Mouse (Mus musculus) brain, embryonic 14.5 days (tissue): ENCODE results near the gene Hexim1. TPM values are rescaled to one million over a fixed set of nuclear protein-coding genes. Genes with fewer than 3 reads are reported as not detected.

Experiments
- DNase-seq: peaks from one replicate; pipeline ENCODE4 v3.0.0-alpha.2; 2011; ENCODE audit warnings: low read depth
- CTCF ChIP-seq: fragments of 200-500 bp; IDR thresholded peaks from 2 replicates; pipeline ENCODE4 v1.5.1; 2012; ENCODE audit warnings: inconsistent platforms, mild to moderate bottlenecking, moderate library complexity, borderline replicate concordance; ENCODE audit not compliant: insufficient read depth, insufficient read length; ENCODE audit errors: extremely low read depth
- POLR2A ChIP-seq: fragments of 200-500 bp; IDR thresholded peaks from 2 replicates; pipeline ENCODE4 v1.6.1; 2012; ENCODE audit warnings: mild to moderate bottlenecking, inconsistent platforms, borderline replicate concordance; ENCODE audit not compliant: poor library complexity, insufficient read depth, insufficient read length, severe bottlenecking; ENCODE audit errors: extremely low read depth
- polyA plus RNA-seq: library from polyadenylated mRNA; depleted of rRNA; stranded (reverse); fragments of >200 nt; gene quantifications from 2 replicates; pipeline ENCODE4 v1.2.3, GENCODE M21; 2012

Hexim1 gene
- polyA plus RNA-seq, 1 experiment: 18.9 TPM

DNA sequence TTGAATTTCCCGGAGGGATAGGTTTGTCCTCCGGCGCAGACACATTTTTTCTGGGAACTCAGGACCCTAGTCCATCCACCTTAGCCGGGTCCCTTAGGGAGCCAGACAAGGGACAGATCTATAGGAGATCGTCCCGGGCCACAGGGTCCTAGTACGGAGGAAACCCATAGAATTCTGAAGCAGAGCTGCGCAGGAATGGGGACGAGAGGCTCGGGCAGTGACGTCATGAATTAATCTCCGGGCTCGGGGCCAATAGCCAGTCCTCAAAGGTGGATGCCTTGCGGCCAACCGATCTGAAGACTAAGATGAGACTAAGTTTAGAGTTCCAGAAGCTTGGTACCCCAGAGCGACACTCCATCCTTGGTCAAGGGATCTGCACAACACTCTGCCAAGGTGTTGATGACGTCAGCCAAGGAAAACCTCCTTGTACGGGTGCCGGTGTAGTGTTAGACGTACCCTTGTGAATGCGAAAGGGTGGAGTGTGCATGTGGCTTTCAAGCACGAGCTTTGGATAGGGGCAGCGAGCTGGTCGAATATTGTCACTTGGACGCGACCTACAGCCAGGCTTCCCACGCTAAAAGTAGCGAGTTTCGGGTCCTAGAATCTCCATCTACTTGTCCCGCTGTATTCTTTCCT, 14.0 kb upstream of the Hexim1 start:
- peak; percentile 62 for DNase-seq
- TF ChIP-seq CTCF: no peak
- TF ChIP-seq POLR2A: no peak

GRCm38 (mm10) chr11:103102725-103103349, 13.2 kb upstream of the Hexim1 start:
- peak; percentile 95 for DNase-seq
- TF ChIP-seq POLR2A: no peak
- TF ChIP-seq CTCF: peak; percentile 100

DNA sequence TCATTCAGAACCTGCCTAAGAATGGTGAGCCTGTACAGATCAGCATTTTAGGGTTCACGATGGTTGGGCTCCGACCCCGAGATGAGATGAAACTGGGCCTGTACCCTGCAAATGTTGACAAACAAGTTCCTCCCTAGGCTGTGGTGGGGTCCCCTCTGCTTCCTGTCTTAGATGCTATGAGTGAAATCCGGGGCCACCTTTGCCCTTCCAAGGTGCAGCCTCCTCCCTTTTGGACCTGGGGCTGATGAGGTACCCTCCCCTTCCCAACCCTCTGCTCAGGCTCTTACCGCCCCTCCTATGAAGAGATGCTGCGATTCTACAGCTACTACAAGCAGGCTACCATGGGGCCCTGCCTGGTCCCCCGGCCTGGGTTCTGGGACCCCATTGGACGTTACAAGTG, 12.4 kb upstream of the Hexim1 start:
- TF ChIP-seq POLR2A (no peak), CTCF (no peak)

GRCm38 (mm10) chr11:103104469-103104868, 11.6 kb upstream of the Hexim1 start:
- no peak for DNase-seq
- TF ChIP-seq CTCF (no peak), POLR2A (no peak)

More for the DNA sequence above, 12.4 kb upstream of the Hexim1 start:
- no peak for DNase-seq

- TF ChIP-seq POLR2A (no peak), CTCF (no peak)
- DNase-seq: no peak
Measured at GRCm38 (mm10) chr11:103105180-103105725, 10.8 kb upstream of the Hexim1 start.

- no peak for DNase-seq
- TF ChIP-seq POLR2A (no peak), CTCF (no peak)
Measured at GRCm38 (mm10) chr11:103105810-103106209, 10.2 kb upstream of the Hexim1 start.

DNA sequence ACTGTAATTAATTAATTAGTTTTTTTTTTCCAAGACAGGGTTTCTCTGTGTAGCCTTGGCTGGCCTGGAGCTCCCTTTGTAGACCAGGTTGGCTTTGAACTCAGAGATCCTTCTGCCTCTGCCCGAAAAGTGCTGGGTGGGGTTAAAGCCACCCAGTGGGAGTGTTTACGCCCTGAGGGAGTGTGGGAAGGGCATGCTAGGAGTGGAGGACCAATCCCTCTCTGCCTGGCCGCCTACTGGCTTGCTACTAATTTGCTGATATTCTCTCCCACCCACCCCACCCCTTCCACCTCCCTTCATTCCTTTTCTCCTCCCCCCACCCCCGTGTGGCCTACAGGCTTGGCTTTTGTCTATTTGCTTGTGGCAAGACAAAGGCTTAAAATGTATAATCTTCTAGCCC, 9.6 kb upstream of the Hexim1 start:
- no peak for DNase-seq
- no peak for TF ChIP-seq POLR2A
- no peak for TF ChIP-seq CTCF

DNA sequence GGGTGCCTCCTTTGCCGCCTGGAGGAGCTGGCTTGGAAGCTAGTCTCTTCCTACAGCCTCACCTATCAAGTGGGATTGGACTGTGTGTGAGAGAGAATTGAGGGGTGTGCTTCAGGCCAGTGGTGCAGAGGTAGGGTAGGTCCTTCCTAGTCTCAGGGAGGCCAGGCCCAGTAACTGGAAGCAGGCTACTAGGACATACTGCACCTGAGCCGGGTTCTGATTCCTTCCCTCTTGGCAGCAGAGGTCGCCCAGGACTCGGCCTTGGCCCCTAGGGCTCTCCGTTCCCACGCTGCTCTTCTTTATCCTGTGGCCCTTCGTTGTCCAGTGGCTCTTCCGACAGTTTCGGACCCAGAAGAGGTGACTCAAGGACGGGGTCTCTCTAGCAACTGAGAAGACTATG, 4.7 kb upstream of the Hexim1 start:
- no peak for DNase-seq
- no peak for TF ChIP-seq CTCF
- no peak for TF ChIP-seq POLR2A

DNA sequence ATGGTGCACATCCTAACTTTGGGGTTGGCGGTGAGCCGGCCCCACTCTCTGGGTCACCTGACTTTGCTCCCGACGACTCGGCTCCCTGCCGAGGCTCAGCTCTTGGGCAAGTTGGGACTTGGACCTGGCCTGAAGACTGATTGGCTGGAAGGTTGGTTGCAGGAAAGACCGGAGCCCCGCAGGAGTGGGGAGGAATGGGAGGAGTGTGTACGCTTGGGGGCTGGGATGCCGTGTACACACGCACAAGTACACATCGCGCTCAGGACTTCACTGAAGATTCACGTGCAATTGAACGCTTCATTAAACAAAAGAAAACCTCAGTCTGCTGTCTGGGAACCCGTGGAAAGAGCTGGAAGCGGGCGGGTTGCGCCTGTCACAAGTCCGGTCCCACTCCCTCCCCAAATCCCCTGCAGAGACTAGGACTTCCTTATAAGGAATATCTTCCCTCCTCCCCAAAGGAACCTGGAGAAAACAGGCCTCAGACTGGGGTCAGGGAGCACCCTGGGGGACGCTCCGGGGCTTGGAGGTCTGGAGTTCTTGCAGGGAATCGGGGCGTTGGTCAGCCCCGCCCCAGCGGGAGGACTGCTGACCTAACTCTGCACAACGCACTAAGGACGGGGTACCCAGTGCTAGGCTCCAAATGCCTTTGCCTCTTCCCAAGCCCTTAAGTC, 4.0 kb upstream of the Hexim1 start:
- peak; percentile 49 for DNase-seq
- TF ChIP-seq POLR2A (no peak), CTCF (no peak)

- no peak for TF ChIP-seq POLR2A
- DNase-seq: no peak
Measured at GRCm38 (mm10) chr11:103112552-103112912, 3.5 kb upstream of the Hexim1 start.

GRCm38 (mm10) chr11:103113005-103113404, 3.0 kb upstream of the Hexim1 start:
- TF ChIP-seq CTCF (no peak), POLR2A (no peak)
- DNase-seq: no peak
